Mouse (Mus musculus): Measurements from ENCODE around the gene Bmp5. TPM values are rescaled to one million over a fixed set of nuclear protein-coding genes. Genes with fewer than 3 reads are reported as not detected.

Bmp5 gene
- total RNA-seq (2012; rRNA removed), result not detected in 2 replicates
- not detected for polyA plus RNA-seq (2012; ENCODE audit: insufficient read depth in 1 of 2, insufficient read length in 2 of 2, low read depth in 1 of 2, low replicate concordance in 2 of 2, missing spikeins in 1 of 2)

- H3K79me2 ChIP-seq (ENCODE audit: control insufficient read depth, insufficient read depth, low read length, poor library complexity), result no peaks in the 10 kb centered on the region
- TF ChIP-seq E2F4 (IDR thresholded peaks at IDR 0.05; ENCODE audit: borderline replicate concordance, low read depth, low read length) (no peak), NRF1 (IDR thresholded peaks at IDR 0.05; ENCODE audit: insufficient read depth, low read depth, low read length, poor library complexity, severe bottlenecking) (no peak)
- H3K4me1 ChIP-seq (ENCODE audit: control insufficient read depth in 1 of 2, insufficient read depth in 2 of 2, low read length in 2 of 2), result no peaks in the 10 kb centered on the region
- H3K27me3 ChIP-seq (ENCODE audit: control insufficient read depth in 1 of 2, insufficient read depth in 2 of 2, low read length in 2 of 2), result peaks cover 0 to 2% of the 10 kb centered on the region in 2 experiments; a peak in 1 of 4 replicates
- no peaks in the 10 kb centered on the region for H3K9me3 ChIP-seq (replicated peaks; ENCODE audit: insufficient read depth, low read length)
- H3K36me3 ChIP-seq (ENCODE audit: control insufficient read depth in 1 of 2, insufficient read depth in 2 of 2, low read length in 2 of 2), result no peaks in the 10 kb centered on the region
- H3K9ac ChIP-seq (ENCODE audit: control insufficient read depth, low read depth, low read length, poor library complexity, severe bottlenecking), result no peak within 1 kb of the TSS
- DNase-seq (ENCODE audit: low read depth, low spot score), result no peak
- H3K27ac ChIP-seq (ENCODE audit: control insufficient read depth, low read depth, low read length), result no peak within 1 kb of the TSS
- H3K4me3 ChIP-seq (ENCODE audit: control insufficient read depth in 1 of 2, insufficient read depth in 1 of 2, low read depth in 2 of 2, low read length in 2 of 2), result no peak within 1 kb of the TSS
Observed at GRCm38 (mm10) chr9:75775129-75775845, at the start of gene Bmp5. Bmp5 (plus strand) TSS chr9:75775364.

- Histone ChIP-seq H3K4me3 (ENCODE audit: control insufficient read depth in 1 of 2, insufficient read depth in 1 of 2, low read depth in 2 of 2, low read length in 2 of 2) (no peak overlapping the region), H3K27me3 (ENCODE audit: control insufficient read depth in 1 of 2, insufficient read depth in 2 of 2, low read length in 2 of 2) (peaks cover 0 to 2% of the 10 kb centered on the region in 2 experiments; a peak in 1 of 4 replicates), H3K9ac (ENCODE audit: control insufficient read depth, low read depth, low read length, poor library complexity, severe bottlenecking) (no peak overlapping the region), H3K79me2 (ENCODE audit: control insufficient read depth, insufficient read depth, low read length, poor library complexity) (no peaks in the 10 kb centered on the region), H3K4me1 (ENCODE audit: control insufficient read depth in 1 of 2, insufficient read depth in 2 of 2, low read length in 2 of 2) (no peaks in the 10 kb centered on the region), H3K9me3 (replicated peaks; ENCODE audit: insufficient read depth, low read length) (no peaks in the 10 kb centered on the region), H3K36me3 (ENCODE audit: control insufficient read depth in 1 of 2, insufficient read depth in 2 of 2, low read length in 2 of 2) (peaks cover 0 to 2% of the 10 kb centered on the region in 2 experiments; a peak in 1 of 4 replicates), H3K27ac (ENCODE audit: control insufficient read depth, low read depth, low read length) (no peak overlapping the region)
- TF ChIP-seq ZC3H11A (IDR thresholded peaks at IDR 0.05; ENCODE audit: low read depth, low read length) (peak; percentile 7; the same call in 1 of the 2 replicates), MYB (IDR thresholded peaks at IDR 0.05; ENCODE audit: low read depth, low read length) (no peak), JUND (IDR thresholded peaks at IDR 0.05; ENCODE audit: low read depth, low read length) (no peak), USF1 (IDR thresholded peaks at IDR 0.05; ENCODE audit: low read depth, low read length) (no peak), RAD21 (IDR thresholded peaks at IDR 0.05; ENCODE audit: low read depth, low read length) (peak; percentile 40), MAFK (IDR thresholded peaks at IDR 0.05; ENCODE audit: borderline replicate concordance, low read depth, low read length) (no peak), KAT2A (conservative IDR thresholded peaks at IDR 0.05; ENCODE audit: low read depth, low read length) (no peak), HCFC1 (IDR thresholded peaks at IDR 0.05; ENCODE audit: low read depth, low read length) (no peak), TBP (IDR thresholded peaks at IDR 0.05; ENCODE audit: low read depth, low read length) (no peak), RCOR1 (IDR thresholded peaks at IDR 0.05; ENCODE audit: low read depth, low read length) (no peak), MYC (IDR thresholded peaks at IDR 0.05; ENCODE audit: low read depth, low read length) (no peak), CHD2 (IDR thresholded peaks at IDR 0.05; ENCODE audit: low read length) (no peak), EP300 (IDR thresholded peaks at IDR 0.05; ENCODE audit: low read depth in 1 of 2, low read length in 2 of 2) (no peak), BHLHE40 (IDR thresholded peaks at IDR 0.05; ENCODE audit: borderline replicate concordance, low read depth, low read length) (no peak), TCF12 (IDR thresholded peaks at IDR 0.05; ENCODE audit: low read depth, low read length) (no peak), CTCF (IDR thresholded peaks at IDR 0.05 in 2 of 3, conservative IDR thresholded peaks at IDR 0.05 in 1 of 3; ENCODE audit: control insufficient read depth in 1 of 3, insufficient read depth in 1 of 3, low read depth in 2 of 3, low read length in 3 of 3, poor library complexity in 1 of 3, severe bottlenecking in 1 of 3) (peak; percentile 31 to 54 (median 43)), USF2 (IDR thresholded peaks at IDR 0.05; ENCODE audit: borderline replicate concordance in 1 of 2, insufficient read depth in 1 of 2, low read depth in 1 of 2, low read length in 2 of 2) (no peak), MXI1 (IDR thresholded peaks at IDR 0.05; ENCODE audit: low read depth, low read length) (no peak), SMC3 (IDR thresholded peaks at IDR 0.05; ENCODE audit: low read depth, low read length) (peak; percentile 76), MEF2A (IDR thresholded peaks at IDR 0.05; ENCODE audit: extremely low read depth, insufficient replicate concordance, low read depth, low read length, poor library complexity, severe bottlenecking) (no peak)
- DNase-seq (ENCODE audit: low read depth, low spot score), result peak; percentile 47
Observed at GRCm38 (mm10) chr9:75760075-75760474, 15.1 kb upstream of the Bmp5 start.

All from MEL (cell line).